Mouse (Mus musculus): ENCODE data around the gene Tigd3.

Tigd3 gene

GRCm38 (mm10) chr19:5847306-5847796 lies 46.6 kb downstream of the Tigd3 start:
- DNase-seq (ENCODE audit: low read depth) = peak; percentile 58

GRCm38 (mm10) chr19:5846557-5847305 lies 47.2 kb downstream of the Tigd3 start:
- peak; percentile 97 for DNase-seq (ENCODE audit: low read depth)

GRCm38 (mm10) chr19:5846154-5846553 lies 47.8 kb downstream of the Tigd3 start:
- no peak for DNase-seq (ENCODE audit: low read depth)

- DNase-seq (ENCODE audit: low read depth) = peak; percentile 98
Observed at GRCm38 (mm10) chr19:5845319-5846135, 48.4 kb downstream of the Tigd3 start.

GRCm38 (mm10) chr19:5844831-5845318 lies 49.1 kb downstream of the Tigd3 start:
- DNase-seq (ENCODE audit: low read depth) = peak; percentile 71

- DNase-seq (ENCODE audit: low read depth) = peak; percentile 76
Observed at GRCm38 (mm10) chr19:5843781-5844691, 49.9 kb downstream of the Tigd3 start.

GRCm38 (mm10) chr19:5842785-5843730 lies 50.9 kb downstream of the Tigd3 start:
- peak; percentile 80 for DNase-seq (ENCODE audit: low read depth)

- DNase-seq (ENCODE audit: low read depth) = peak; percentile 72
Observed at GRCm38 (mm10) chr19:5841999-5842784, 51.8 kb downstream of the Tigd3 start.

GRCm38 (mm10) chr19:5841389-5841946 lies 52.5 kb downstream of the Tigd3 start:
- peak; percentile 80 for DNase-seq (ENCODE audit: low read depth)

Data from NIH3T3 (cell line).